24 mouse cellular contexts compared by ENCODE assay signal in genomic region chr6:52098851-52099250, GRCm38 (mm10). TPM values are rescaled to one million over a fixed set of nuclear protein-coding genes. Genes with fewer than 3 reads are reported as not detected.
DNase-seq lines count a peak whose midpoint lies in the region; ATAC-seq and TF ChIP-seq lines count a peak whose summit lies in the region.
"Had no signal": no experiment of that assay in that cellular context is flagged by ENCODE, and none has a peak within 500 bp of the region (broad histone marks: within the 10 kb centered on the region; RNA-seq: fewer than 3 reads in every experiment).

No protein-coding gene starts in this region.

- no peak for TF ChIP-seq CTCF in kidney, adult 2 months (conservative IDR thresholded peaks at IDR 0.05; ENCODE audit: insufficient read depth, insufficient read length, low read depth, low read length)

- peaks cover 12% of the 10 kb centered on the region for H3K4me1 ChIP-seq in kidney, adult 2 months (ENCODE audit: control insufficient read depth, insufficient read depth, low read length)
- H3K4me1 ChIP-seq in kidney, embryonic 15.5 days = peaks cover 18% of the 10 kb centered on the region
- H3K4me1 ChIP-seq: embryonic facial prominence, embryonic 13.5 days; embryonic facial prominence, embryonic 15.5 days; forebrain, embryonic 12.5 days had no signal

- H3K4me3 ChIP-seq in kidney, adult 2 months (ENCODE audit: insufficient read depth, low read depth, low read length) = no peak overlapping the region
- H3K4me3 ChIP-seq in kidney, embryonic 15.5 days (replicated peaks) = no peak overlapping the region
- H3K4me3 ChIP-seq: embryonic facial prominence, embryonic 13.5 days; embryonic facial prominence, embryonic 15.5 days; erythroblast, embryonic 14.5 days; forebrain, embryonic 10.5 days; forebrain, embryonic 12.5 days had no signal

- H3K36me3 ChIP-seq in kidney, adult 2 months (ENCODE audit: control insufficient read depth, insufficient read depth, low read length) = no peaks in the 10 kb centered on the region
- no peaks in the 10 kb centered on the region for H3K36me3 ChIP-seq in kidney, embryonic 15.5 days
- H3K36me3 ChIP-seq: embryonic facial prominence, embryonic 13.5 days; embryonic facial prominence, embryonic 15.5 days; forebrain, embryonic 10.5 days; forebrain, embryonic 12.5 days had no signal

- H3K4me2 ChIP-seq in kidney, embryonic 15.5 days = no peak overlapping the region
- H3K4me2 ChIP-seq: embryonic facial prominence, embryonic 13.5 days; embryonic facial prominence, embryonic 15.5 days; forebrain, embryonic 12.5 days had no signal

- no peaks in the 10 kb centered on the region for H3K9me3 ChIP-seq in kidney, embryonic 15.5 days (replicated peaks)
- H3K9me3 ChIP-seq: embryonic facial prominence, embryonic 13.5 days; embryonic facial prominence, embryonic 15.5 days; forebrain, embryonic 10.5 days; forebrain, embryonic 12.5 days had no signal

- no peak for ATAC-seq in kidney, embryonic 15.5 days (replicated peaks; ENCODE audit: low FRiP score)
- ATAC-seq: forebrain, embryonic 14.5 days had no signal

- no peaks in the 10 kb centered on the region for H3K27me3 ChIP-seq in kidney, adult 2 months (replicated peaks; ENCODE audit: control insufficient read depth, insufficient read depth, low read length)
- H3K27me3 ChIP-seq in kidney, embryonic 15.5 days = no peaks in the 10 kb centered on the region
- H3K27me3 ChIP-seq: forebrain, embryonic 12.5 days had no signal

- 0 out of 2 replicates have a peak overlapping the region, but pooled peaks have one; percentile 41 for H3K27ac ChIP-seq in kidney, adult 2 months (ENCODE audit: insufficient read depth, low read depth, low read length)
- H3K27ac ChIP-seq in kidney, embryonic 15.5 days = no peak overlapping the region
- H3K27ac ChIP-seq: embryonic facial prominence, embryonic 13.5 days; embryonic facial prominence, embryonic 15.5 days; forebrain, embryonic 10.5 days; forebrain, embryonic 12.5 days had no signal

- peak; percentile 79 for DNase-seq in kidney, adult 2 months
- no peak for DNase-seq in kidney, postnatal 4 days
- peak; percentile 71 for DNase-seq in kidney, adult 9 months
- DNase-seq in kidney, postnatal 25 days = peak; percentile 47 to 62
- no peak for DNase-seq in kidney, adult 18-20 months
- peak; percentile 6 for DNase-seq in yolk sac, embryonic 10.5 days (ENCODE audit: low spot score)
- no peak for DNase-seq in thymus, postnatal 14 days
- DNase-seq: adrenal gland, adult 2 months; adrenal gland, postnatal 10 days; adrenal gland, postnatal 25 days; cerebellum, adult 11 months; cerebellum, adult 18-20 months; cerebellum, adult 8-10 months; cerebellum, adult 9-11 months; cerebellum, postnatal 14 days; cerebellum, postnatal 36 days; embryo, embryonic 11 days had no signal

- no peak for TF ChIP-seq POLR2A in kidney, adult 2 months (IDR thresholded peaks at IDR 0.05; ENCODE audit: low read depth, low read length)

- H3K9ac ChIP-seq in kidney, embryonic 15.5 days = no peak overlapping the region
- H3K9ac ChIP-seq: embryonic facial prominence, embryonic 13.5 days; embryonic facial prominence, embryonic 15.5 days; forebrain, embryonic 12.5 days had no signal

- 59% methylated on average over 7 of the region's 7 CpGs for WGBS in kidney, adult 2 months
- WGBS in kidney, embryonic 15.5 days = 90% methylated on average over 7 of the region's 7 CpGs

RNA-seq across cellular contexts. Expression of gene Hoxa1, which starts 59.3 kb away (rescaled TPM):
- polyA plus RNA-seq in kidney, adult 2 months (2012; rRNA removed) = 1.2 and 1.3 TPM in 2 replicates
- 0.64 and 0.81 TPM in 2 replicates for polyA plus RNA-seq in kidney, embryonic 15.5 days (2015; fragmentation: Nextera tagmentation; extraction: Ambion mirVana)
- polyA plus RNA-seq: erythroblast, embryonic 14.5 days; forebrain, embryonic 10.5 days; forebrain, embryonic 14.5 days had no signal

Comparison
In these comparisons a context has a peak if more than half of its experiments do, and no peak if none do; other contexts are left out.
1. DNase-seq: peak in kidney, adult 2 months (single experiment), kidney, adult 9 months (single experiment), kidney, postnatal 25 days (2 of 2) and yolk sac, embryonic 10.5 days (single experiment); none in kidney, postnatal 4 days (0 of 2), kidney, adult 18-20 months (single experiment) and thymus, postnatal 14 days (single experiment).